Comparison of ENCODE assay signal across 22 mouse cellular contexts in the genomic region with DNA sequence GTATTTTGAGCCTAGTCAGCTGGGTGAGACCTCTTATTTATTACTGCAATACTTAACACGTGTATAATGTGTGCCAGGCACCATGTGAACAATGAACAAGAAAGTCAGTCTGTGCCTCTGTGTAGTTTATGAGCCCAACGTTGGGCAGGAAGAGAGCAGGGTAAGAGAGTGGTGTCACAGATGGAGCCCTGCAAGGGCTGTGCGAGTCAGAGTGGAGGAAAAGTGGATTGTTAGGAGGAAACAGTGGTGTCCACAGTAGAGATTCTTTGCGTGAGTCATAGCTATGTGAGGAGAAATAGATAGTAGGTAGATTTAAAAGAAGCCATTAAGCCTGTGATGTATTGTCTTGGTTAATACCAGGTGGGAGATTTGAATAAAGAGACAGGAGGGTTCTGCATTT. TPM values are rescaled to one million over a fixed set of nuclear protein-coding genes. Genes with fewer than 3 reads are reported as not detected.
A peak's percentile ranks its signal among the peaks of the same experiment; 100 is the strongest.
DNase-seq lines count a peak whose midpoint lies in the region; ATAC-seq and TF ChIP-seq lines count a peak whose summit lies in the region.
"Had no signal": no experiment of that assay in that cellular context is flagged by ENCODE, and none has a peak within 500 bp of the region (broad histone marks: within the 10 kb centered on the region; RNA-seq: fewer than 3 reads in every experiment).

No protein-coding gene starts in this region.

- peak; percentile 29 for ATAC-seq in CD4-positive, CD25-positive, alpha-beta regulatory T cell, adult 4 months
- no peak for ATAC-seq in forebrain, embryonic 11.5 days (replicated peaks; ENCODE audit: low FRiP score)
- ATAC-seq: forebrain, embryonic 15.5 days; hindbrain, postnatal 0 days had no signal

- peaks cover 2% of the 10 kb centered on the region for H3K9me3 ChIP-seq in forebrain, embryonic 11.5 days (ENCODE audit: control insufficient read depth, low read length)
- H3K9me3 ChIP-seq: embryonic facial prominence, embryonic 15.5 days; forebrain, embryonic 15.5 days; heart, embryonic 15.5 days had no signal

- WGBS in forebrain, embryonic 11.5 days = 90% methylated on average over 4 of the region's 4 CpGs

- no peak overlapping the region for H3K4me3 ChIP-seq in layer of hippocampus, adult 2 months
- no peak overlapping the region for H3K4me3 ChIP-seq in forebrain, embryonic 11.5 days (ENCODE audit: low read depth, low read length)
- H3K4me3 ChIP-seq: embryonic facial prominence, embryonic 15.5 days; erythroblast, embryonic 14.5 days; forebrain, embryonic 10.5 days; forebrain, embryonic 15.5 days; heart, embryonic 15.5 days had no signal

- no peak overlapping the region for H3K4me2 ChIP-seq in forebrain, embryonic 11.5 days (ENCODE audit: low read depth, low read length, severe bottlenecking)
- H3K4me2 ChIP-seq: embryonic facial prominence, embryonic 15.5 days; forebrain, embryonic 15.5 days; heart, embryonic 11.5 days; heart, embryonic 15.5 days had no signal

- peaks cover 15% of the 10 kb centered on the region for H3K36me3 ChIP-seq in forebrain, embryonic 11.5 days (ENCODE audit: control insufficient read depth, insufficient read depth, low read length)

- H3K27ac ChIP-seq in layer of hippocampus, adult 2 months = peak overlapping the region; percentile 72
- no peak overlapping the region for H3K27ac ChIP-seq in forebrain, embryonic 11.5 days (ENCODE audit: low read depth, low read length)
- H3K27ac ChIP-seq: embryonic facial prominence, embryonic 15.5 days; forebrain, embryonic 10.5 days; forebrain, embryonic 15.5 days; heart, embryonic 15.5 days; hindbrain, postnatal 0 days had no signal

- H3K27me3 ChIP-seq in forebrain, embryonic 11.5 days (ENCODE audit: control insufficient read depth, insufficient read depth, low read length) = no peaks in the 10 kb centered on the region
- H3K27me3 ChIP-seq: CH12.LX; embryonic facial prominence, embryonic 15.5 days; forebrain, embryonic 15.5 days; heart, embryonic 15.5 days had no signal

- no peak overlapping the region for H3K9ac ChIP-seq in forebrain, embryonic 11.5 days (ENCODE audit: low read length)
- H3K9ac ChIP-seq: embryonic facial prominence, embryonic 15.5 days; forebrain, embryonic 15.5 days; heart, embryonic 15.5 days had no signal

- 0 out of 2 replicates have a peak, but pooled peaks cover 2% of the 10 kb centered on the region for H3K4me1 ChIP-seq in forebrain, embryonic 11.5 days (replicated peaks; ENCODE audit: control insufficient read depth, insufficient read depth, low read length)

- TF ChIP-seq CTCF in layer of hippocampus, adult 2 months (conservative IDR thresholded peaks at IDR 0.05) = no peak

- DNase-seq in layer of hippocampus, adult 2 months (ENCODE audit: low spot score in 2 of 2) = no peak
- no peak for DNase-seq in layer of hippocampus, adult 8-10 months (ENCODE audit: low spot score in 2 of 2)
- DNase-seq in 416B (ENCODE audit: low read depth) = peak; percentile 61
- DNase-seq in naive thymus-derived CD4-positive, alpha-beta T cell, adult 2 months (ENCODE audit: low read depth) = peak; percentile 60
- no peak for DNase-seq in Muller cell, postnatal 12 days (ENCODE audit: inconsistent ontology term)
- DNase-seq in forebrain, embryonic 11.5 days (ENCODE audit: low spot score) = no peak
- DNase-seq: adrenal gland, adult 8-10 months; adrenal gland, postnatal 36 days; cerebellum, postnatal 10 days; embryo, embryonic 11 days; gastrocnemius, postnatal 10 days; heart, postnatal 14 days; kidney, adult 11 months had no signal

RNA-seq across cellular contexts. Expression of a gene that starts 12.5 kb away (rescaled TPM):
- total RNA-seq in layer of hippocampus, adult 2 months (2021) = 100 to 1,000 TPM; 134 to 145 TPM
- total RNA-seq in layer of hippocampus, adult 8-10 months (2022) = 100 to 1,000 TPM; 127 to 159 (median 152) TPM
- polyA plus RNA-seq in CD4-positive, CD25-positive, alpha-beta regulatory T cell, adult 4 months (2017; shearing (Covaris generic)) = 10 to 100 TPM; 29.5 to 30.3 TPM
- polyA plus RNA-seq in forebrain, embryonic 11.5 days (2014; fragmentation: Nextera tagmentation; extraction: Ambion mirVana) = 52.4 and 58.2 TPM in 2 replicates

Comparison
In these comparisons a context has a peak if more than half of its experiments do, and no peak if none do; other contexts are left out.
1. DNase-seq: peak in 416B (single experiment) and naive thymus-derived CD4-positive, alpha-beta T cell, adult 2 months (single experiment); none in layer of hippocampus, adult 2 months (0 of 2), layer of hippocampus, adult 8-10 months (0 of 2), Muller cell, postnatal 12 days (single experiment) and forebrain, embryonic 11.5 days (single experiment).